Mouse (Mus musculus) CD4-positive, CD25-positive, alpha-beta regulatory T cell, adult 9 weeks (primary cell): ENCODE data around the gene Sec1. TPM values are rescaled to one million over a fixed set of nuclear protein-coding genes. Genes with fewer than 3 reads are reported as not detected.

Experiments
- polyA plus RNA-seq: library from polyadenylated mRNA; unstranded; fragments of 100-300 nt; shearing (Covaris generic); gene quantifications from one replicate; pipeline ENCODE4 v1.2.1, GENCODE M21; 2017

Gene Sec1
- polyA plus RNA-seq = 0.16 TPM

GRCm38 (mm10) chr7:45693921-45694591 lies at the start of gene Sec1:
Sec1 (minus strand) TSS chr7:45694402.

GRCm38 (mm10) chr7:45725713-45726112 lies 31.5 kb upstream of the Sec1 start, which contains the start of gene Spaca4:
Spaca4 (minus strand) TSS chr7:45725813.

GRCm38 (mm10) chr7:45720413-45721233 lies 26.4 kb upstream of the Sec1 start, which contains the start of gene Fam83e:
Fam83e (plus strand) TSS chr7:45721212.

GRCm38 (mm10) chr7:45717918-45718297 lies 23.7 kb upstream of the Sec1 start, which contains the start of gene Sphk2:
Sphk2 (minus strand) TSS chr7:45718002.

GRCm38 (mm10) chr7:45715090-45715708 lies 21.0 kb upstream of the Sec1 start, which contains the start of gene Rpl18:
Rpl18 (plus strand) TSS chr7:45715457.

GRCm38 (mm10) chr7:45704730-45705442 lies 10.7 kb upstream of the Sec1 start, which contains the start of gene Dbp:
Dbp (plus strand) TSS chr7:45705088.

GRCm38 (mm10) chr7:45699523-45700141 lies 5.4 kb upstream of the Sec1 start, which contains the start of gene Car11:
Car11 (plus strand) TSS chr7:45699843.

GRCm38 (mm10) chr7:45683396-45684050 lies 10.7 kb downstream of the Sec1 start, which contains the start of gene Ntn5:
Ntn5 (plus strand) TSS chr7:45684022.

GRCm38 (mm10) chr7:45666161-45666560 lies 28.0 kb downstream of the Sec1 start, which contains the start of gene Fut2:
Fut2 (minus strand) TSS chr7:45666394.

GRCm38 (mm10) chr7:45639561-45640027 lies 54.6 kb downstream of the Sec1 start, which contains the start of gene Mamstr:
Mamstr (plus strand) TSS chr7:45639977.

Other genes with a start within 250 kb of the Sec1 start
- 2,511 TPM for gene Ftl1, start 234.5 kb downstream of the Sec1 start, polyA plus RNA-seq
- gene Bax, start 227.5 kb downstream of the Sec1 start, polyA plus RNA-seq = 228 TPM
- 1.4 TPM for gene Tulp2, start 212.5 kb downstream of the Sec1 start, polyA plus RNA-seq
- gene Gm45808, start 207.6 kb downstream of the Sec1 start, polyA plus RNA-seq = 0.68 TPM
- gene Dhdh, start 205.6 kb downstream of the Sec1 start, polyA plus RNA-seq = 0.88 TPM
- 262 TPM for gene Nucb1, start 184.0 kb downstream of the Sec1 start, polyA plus RNA-seq
- 74.3 TPM for gene Ppp1r15a, start 168.1 kb downstream of the Sec1 start, polyA plus RNA-seq
- gene Plekha4, start 168.1 kb downstream of the Sec1 start, polyA plus RNA-seq = 1.0 TPM
- gene Hsd17b14, start 139.5 kb downstream of the Sec1 start, polyA plus RNA-seq = 1.2 TPM
- gene Bcat2, start 124.2 kb downstream of the Sec1 start, polyA plus RNA-seq = 84.3 TPM
- not detected for gene Fgf21, start 78.9 kb downstream of the Sec1 start, polyA plus RNA-seq
- gene Fut1, start 77.1 kb downstream of the Sec1 start, polyA plus RNA-seq = not detected
- not detected for gene Izumo1, start 72.6 kb downstream of the Sec1 start, polyA plus RNA-seq
- gene Rasip1, start 66.9 kb downstream of the Sec1 start, polyA plus RNA-seq = 0.51 TPM
- 1.3 TPM for gene Mamstr, start 54.4 kb downstream of the Sec1 start, polyA plus RNA-seq
- gene Fut2, start 28.0 kb downstream of the Sec1 start, polyA plus RNA-seq = 0.25 TPM
- not detected for gene Ntn5, start 10.4 kb downstream of the Sec1 start, polyA plus RNA-seq
- 8.2 TPM for gene Car11, start 5.4 kb upstream of the Sec1 start, polyA plus RNA-seq
- gene Dbp, start 10.7 kb upstream of the Sec1 start, polyA plus RNA-seq = 11.2 TPM
- gene Rpl18, start 21.1 kb upstream of the Sec1 start, polyA plus RNA-seq = 2,128 TPM
- gene Sphk2, start 23.6 kb upstream of the Sec1 start, polyA plus RNA-seq = 40.0 TPM
- 0.35 TPM for gene Fam83e, start 26.8 kb upstream of the Sec1 start, polyA plus RNA-seq
- not detected for gene Spaca4, start 31.4 kb upstream of the Sec1 start, polyA plus RNA-seq
- 0.07 TPM for gene Lmtk3, start 89.3 kb upstream of the Sec1 start, polyA plus RNA-seq
- gene Sult2b1, start 90.3 kb upstream of the Sec1 start, polyA plus RNA-seq = 3.8 TPM
- gene Cyth2, start 120.2 kb upstream of the Sec1 start, polyA plus RNA-seq = 25.0 TPM
- gene Kcnj14, start 130.4 kb upstream of the Sec1 start, polyA plus RNA-seq = 0.11 TPM
- 43.8 TPM for gene Grwd1, start 136.5 kb upstream of the Sec1 start, polyA plus RNA-seq
- 109 TPM for gene Kdelr1, start 178.4 kb upstream of the Sec1 start, polyA plus RNA-seq
- gene Grin2d, start 184.0 kb upstream of the Sec1 start, polyA plus RNA-seq = 0.12 TPM
- 0.68 TPM for gene Syngr4, start 202.3 kb upstream of the Sec1 start, polyA plus RNA-seq
- 9.2 TPM for gene Tmem143, start 202.5 kb upstream of the Sec1 start, polyA plus RNA-seq
- gene Emp3, start 227.0 kb upstream of the Sec1 start, polyA plus RNA-seq = 777 TPM
- gene Ccdc114, start 229.7 kb upstream of the Sec1 start, polyA plus RNA-seq = 2.3 TPM